Mouse (Mus musculus) G1E (cell line): ENCODE results near the gene Mydgf.

Source experiments
- CTCF ChIP-seq: IDR thresholded peaks from 2 replicates; pipeline ENCODE4 v1.5.1; 2012; ENCODE audit warnings: low read depth, low read length, inconsistent platforms, mixed read lengths
- GATA1 ChIP-seq: IDR thresholded peaks from 2 replicates; pipeline ENCODE4 v1.6.1; 2012; ENCODE audit warnings: borderline replicate concordance, low read length, inconsistent platforms, mixed read lengths
- POLR2AphosphoS5 ChIP-seq: IDR thresholded peaks from 2 replicates; pipeline ENCODE4 v1.6.1; 2012; ENCODE audit warnings: low read depth, low read length, inconsistent platforms; ENCODE audit not compliant: insufficient replicate concordance
- TAL1 ChIP-seq: conservative IDR thresholded peaks from 2 replicates; pipeline ENCODE4 v1.6.1; 2012; ENCODE audit warnings: low read depth, low read length, inconsistent platforms, mixed read lengths

GRCm38 (mm10) chr17:56217670-56218069 lies 34.0 kb upstream of the Mydgf start:
- no peak for TF ChIP-seq GATA1
- TF ChIP-seq CTCF = no peak
- TF ChIP-seq POLR2AphosphoS5 = no peak
- TF ChIP-seq TAL1 = no peak
